Mouse (Mus musculus): ENCODE results near the gene Paip2b. TPM values are rescaled to one million over a fixed set of nuclear protein-coding genes. Genes with fewer than 3 reads are reported as not detected.

Gene Paip2b
- polyA plus RNA-seq (2015; fragmentation: Nextera tagmentation; extraction: Ambion mirVana): 30.0 and 39.5 TPM in 2 replicates

- H3K4me3 ChIP-seq: peak within 1 kb of the TSS; percentile 69
- peak within 1 kb of the TSS; percentile 87 for H3K9ac ChIP-seq
- peaks cover 18% of the 10 kb centered on the region for H3K4me1 ChIP-seq
- H3K27me3 ChIP-seq: no peaks in the 10 kb centered on the region
- H3K36me3 ChIP-seq (ENCODE audit: poor library complexity, severe bottlenecking): no peaks in the 10 kb centered on the region; the same call in 1 of the 2 replicates
- WGBS: 0% methylated on average over 37 of the region's 37 CpGs
- peak; percentile 98 for ATAC-seq
- H3K4me2 ChIP-seq: peak within 1 kb of the TSS; percentile 76
- no peaks in the 10 kb centered on the region for H3K9me3 ChIP-seq (replicated peaks)
- H3K27ac ChIP-seq: peak within 1 kb of the TSS; percentile 84
These were observed at the start of gene Paip2b for GRCm38 (mm10) chr6:83831606-83832123. Gene Paip2b (minus strand): TSS chr6:83831741.

GRCm38 (mm10) chr6:83879815-83880214 lies 48.3 kb upstream of the Paip2b start:
- H3K4me2 ChIP-seq: peak overlapping the region; percentile 19; the same call in 1 of the 2 replicates
- no peak overlapping the region for H3K4me3 ChIP-seq
- WGBS: 2% methylated on average over 4 of the region's 4 CpGs
- H3K9me3 ChIP-seq (replicated peaks): no peaks in the 10 kb centered on the region
- no peak overlapping the region for H3K9ac ChIP-seq
- no peaks in the 10 kb centered on the region for H3K4me1 ChIP-seq
- no peak for ATAC-seq
- no peaks in the 10 kb centered on the region for H3K36me3 ChIP-seq (ENCODE audit: poor library complexity, severe bottlenecking)
- no peak overlapping the region for H3K27ac ChIP-seq
- no peaks in the 10 kb centered on the region for H3K27me3 ChIP-seq

- H3K4me1 ChIP-seq: peaks cover 8% of the 10 kb centered on the region
- peak overlapping the region; percentile 97 for H3K4me2 ChIP-seq
- peak; percentile 39; the same call in 1 of the 2 replicates for ATAC-seq
- peak overlapping the region; percentile 55 for H3K9ac ChIP-seq
- under 1% methylated on average over 19 of the region's 19 CpGs for WGBS
- no peak overlapping the region for H3K27ac ChIP-seq
- H3K9me3 ChIP-seq (replicated peaks): no peaks in the 10 kb centered on the region
- peak overlapping the region; percentile 52 for H3K4me3 ChIP-seq
- no peaks in the 10 kb centered on the region for H3K36me3 ChIP-seq (ENCODE audit: poor library complexity, severe bottlenecking)
- H3K27me3 ChIP-seq: no peaks in the 10 kb centered on the region
These were observed 36.4 kb upstream of the Paip2b start for GRCm38 (mm10) chr6:83867598-83868585.

GRCm38 (mm10) chr6:83866954-83867597 lies 35.5 kb upstream of the Paip2b start, which contains the start of gene Zfp638:
Gene Zfp638 (plus strand): TSS chr6:83867109.
- H3K4me3 ChIP-seq: peak within 1 kb of the TSS; percentile 52
- H3K4me1 ChIP-seq: peaks cover 8% of the 10 kb centered on the region
- WGBS: 0% methylated on average over 50 of the region's 50 CpGs
- peak; percentile 99 for ATAC-seq
- H3K9me3 ChIP-seq (replicated peaks): no peaks in the 10 kb centered on the region
- peak within 1 kb of the TSS; percentile 55 for H3K9ac ChIP-seq
- H3K27me3 ChIP-seq: no peaks in the 10 kb centered on the region
- H3K4me2 ChIP-seq: peak within 1 kb of the TSS; percentile 97
- no peaks in the 10 kb centered on the region for H3K36me3 ChIP-seq (ENCODE audit: poor library complexity, severe bottlenecking)
- peak within 1 kb of the TSS; percentile 7; the same call in 1 of the 2 replicates for H3K27ac ChIP-seq

- no peak overlapping the region for H3K9ac ChIP-seq
- peaks cover 8% of the 10 kb centered on the region for H3K4me1 ChIP-seq
- H3K4me3 ChIP-seq: peak overlapping the region; percentile 52; the same call in 1 of the 2 replicates
- H3K36me3 ChIP-seq (ENCODE audit: poor library complexity, severe bottlenecking): no peaks in the 10 kb centered on the region
- H3K4me2 ChIP-seq: peak overlapping the region; percentile 97
- WGBS: 39% methylated on average over 4 of the region's 4 CpGs
- H3K27me3 ChIP-seq: no peaks in the 10 kb centered on the region
- H3K9me3 ChIP-seq (replicated peaks): no peaks in the 10 kb centered on the region
- peak; percentile 7; the same call in 1 of the 2 replicates for ATAC-seq
- no peak overlapping the region for H3K27ac ChIP-seq
These were observed 34.9 kb upstream of the Paip2b start for GRCm38 (mm10) chr6:83866423-83866822.

GRCm38 (mm10) chr6:83863538-83863937 lies 32.0 kb upstream of the Paip2b start:
- H3K9me3 ChIP-seq (replicated peaks): no peaks in the 10 kb centered on the region
- no peak for ATAC-seq
- WGBS: 80% methylated on average over 4 of the region's 4 CpGs
- H3K27ac ChIP-seq: no peak overlapping the region
- H3K9ac ChIP-seq: no peak overlapping the region
- no peaks in the 10 kb centered on the region for H3K27me3 ChIP-seq
- no peak overlapping the region for H3K4me2 ChIP-seq
- H3K4me1 ChIP-seq: peaks cover 8% of the 10 kb centered on the region
- H3K4me3 ChIP-seq: no peak overlapping the region
- H3K36me3 ChIP-seq (ENCODE audit: poor library complexity, severe bottlenecking): no peaks in the 10 kb centered on the region

- 91% methylated on average over 9 of the region's 9 CpGs for WGBS
- H3K27ac ChIP-seq: no peak overlapping the region
- H3K27me3 ChIP-seq: no peaks in the 10 kb centered on the region
- H3K9ac ChIP-seq: no peak overlapping the region
- H3K9me3 ChIP-seq (replicated peaks): no peaks in the 10 kb centered on the region
- no peak overlapping the region for H3K4me3 ChIP-seq
- no peak overlapping the region for H3K4me2 ChIP-seq
- H3K4me1 ChIP-seq: no peaks in the 10 kb centered on the region
- ATAC-seq: no peak
- no peaks in the 10 kb centered on the region for H3K36me3 ChIP-seq (ENCODE audit: poor library complexity, severe bottlenecking)
These were observed 28.5 kb upstream of the Paip2b start for GRCm38 (mm10) chr6:83860033-83860432.

GRCm38 (mm10) chr6:83857476-83857875 lies 25.9 kb upstream of the Paip2b start:
- Histone ChIP-seq H3K4me3 (no peak overlapping the region), H3K9ac (no peak overlapping the region), H3K9me3 (replicated peaks) (no peaks in the 10 kb centered on the region), H3K4me1 (no peaks in the 10 kb centered on the region), H3K27me3 (no peaks in the 10 kb centered on the region), H3K27ac (no peak overlapping the region), H3K36me3 (ENCODE audit: poor library complexity, severe bottlenecking) (no peaks in the 10 kb centered on the region), H3K4me2 (no peak overlapping the region)
- ATAC-seq: no peak
- WGBS: 37% methylated on average over 5 of the region's 5 CpGs

- H3K36me3 ChIP-seq (ENCODE audit: poor library complexity, severe bottlenecking): no peaks in the 10 kb centered on the region
- H3K9me3 ChIP-seq (replicated peaks): no peaks in the 10 kb centered on the region
- H3K4me1 ChIP-seq: no peaks in the 10 kb centered on the region
- H3K27me3 ChIP-seq: no peaks in the 10 kb centered on the region
- H3K9ac ChIP-seq: no peak overlapping the region
- no peak overlapping the region for H3K4me3 ChIP-seq
- H3K4me2 ChIP-seq: no peak overlapping the region
- 80% methylated on average over 2 of the region's 2 CpGs for WGBS
- no peak for ATAC-seq
- H3K27ac ChIP-seq: no peak overlapping the region
These were observed 17.9 kb upstream of the Paip2b start for GRCm38 (mm10) chr6:83849446-83849845.

GRCm38 (mm10) chr6:83846141-83846540 lies 14.6 kb upstream of the Paip2b start:
- Histone ChIP-seq H3K4me2 (no peak overlapping the region), H3K9ac (no peak overlapping the region), H3K36me3 (ENCODE audit: poor library complexity, severe bottlenecking) (no peaks in the 10 kb centered on the region), H3K9me3 (replicated peaks) (no peaks in the 10 kb centered on the region), H3K27ac (no peak overlapping the region), H3K4me1 (no peaks in the 10 kb centered on the region), H3K4me3 (no peak overlapping the region), H3K27me3 (no peaks in the 10 kb centered on the region)
- 92% methylated on average over 2 of the region's 2 CpGs for WGBS
- ATAC-seq: no peak

- Histone ChIP-seq H3K36me3 (ENCODE audit: poor library complexity, severe bottlenecking) (no peaks in the 10 kb centered on the region), H3K4me3 (no peak overlapping the region), H3K27ac (no peak overlapping the region), H3K4me2 (no peak overlapping the region), H3K9me3 (replicated peaks) (no peaks in the 10 kb centered on the region), H3K27me3 (no peaks in the 10 kb centered on the region), H3K4me1 (no peaks in the 10 kb centered on the region), H3K9ac (no peak overlapping the region)
- no peak for ATAC-seq
- WGBS: 91% methylated on average over 10 of the region's 10 CpGs
These were observed 13.4 kb upstream of the Paip2b start for GRCm38 (mm10) chr6:83844913-83845312.

GRCm38 (mm10) chr6:83840086-83840485 lies 8.5 kb upstream of the Paip2b start:
- no peak for ATAC-seq
- H3K36me3 ChIP-seq (ENCODE audit: poor library complexity, severe bottlenecking): no peaks in the 10 kb centered on the region
- H3K27me3 ChIP-seq: no peaks in the 10 kb centered on the region
- H3K4me1 ChIP-seq: no peaks in the 10 kb centered on the region
- H3K27ac ChIP-seq: no peak overlapping the region
- H3K4me2 ChIP-seq: no peak overlapping the region
- no peaks in the 10 kb centered on the region for H3K9me3 ChIP-seq (replicated peaks)
- no peak overlapping the region for H3K9ac ChIP-seq
- H3K4me3 ChIP-seq: no peak overlapping the region
- 87% methylated on average over 6 of the region's 6 CpGs for WGBS
